Mouse (Mus musculus) urinary bladder, postnatal 14 days (tissue): ENCODE measurements around the gene Cox7b.
A peak's percentile ranks its signal among the peaks of the same experiment; 100 is the strongest.
"Not testable (repeated sequence)": the region's sequence is repeated elsewhere in the genome, so short reads cannot be mapped to it uniquely, and the experiment has no call there.

ENCODE experiments used
- DNase-seq: peaks from one replicate; pipeline ENCODE4 v3.0.0; 2021; ENCODE audit warnings: low spot score

Gene Cox7b

DNA sequence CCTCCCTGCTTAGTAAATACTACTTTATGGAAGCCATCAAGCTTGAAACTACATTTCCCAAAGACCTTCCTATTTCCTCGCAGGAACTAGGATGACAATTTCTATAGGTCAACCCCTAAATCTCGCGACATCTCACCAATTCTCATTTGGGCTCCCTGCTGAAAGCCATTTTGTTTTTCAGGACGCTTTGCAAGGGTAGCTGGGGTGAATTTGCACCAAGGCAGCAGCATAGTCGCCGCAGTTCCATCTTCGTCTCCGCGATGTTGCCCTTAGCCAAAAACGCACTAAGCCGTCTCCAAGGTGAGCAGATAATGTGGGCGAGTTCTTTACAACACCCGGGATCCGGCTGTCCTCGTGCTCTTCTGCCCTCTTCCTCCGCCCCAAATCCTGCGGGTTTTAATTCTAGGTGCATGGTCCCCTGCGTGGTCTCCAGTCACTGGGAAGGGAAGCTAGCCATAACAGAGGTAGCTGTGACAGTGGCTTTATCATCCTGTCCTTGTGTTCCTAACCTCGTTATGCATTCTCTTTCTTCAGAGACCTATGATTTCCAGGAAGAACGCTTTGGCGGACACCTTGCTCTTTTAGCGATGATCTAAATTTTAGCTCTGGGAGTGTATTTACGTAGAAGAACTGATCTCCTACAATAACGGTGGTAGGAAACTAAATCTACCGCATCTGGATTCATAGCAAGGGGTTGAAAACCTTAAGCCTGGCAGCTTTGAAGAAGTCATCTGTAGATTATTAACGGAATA, at the start of gene Cox7b:
Gene Cox7b, plus strand, starts transcription at position 130 of the 752 bp plus-strand sequence.
- peak; percentile 78 for DNase-seq

- DNase-seq = no peak
Observed at GRCm38 (mm10) chrX:106001605-106002004, 13.9 kb upstream of the Cox7b start.

- no peak for DNase-seq
Observed at GRCm38 (mm10) chrX:106010762-106011161, 4.7 kb upstream of the Cox7b start.

DNA sequence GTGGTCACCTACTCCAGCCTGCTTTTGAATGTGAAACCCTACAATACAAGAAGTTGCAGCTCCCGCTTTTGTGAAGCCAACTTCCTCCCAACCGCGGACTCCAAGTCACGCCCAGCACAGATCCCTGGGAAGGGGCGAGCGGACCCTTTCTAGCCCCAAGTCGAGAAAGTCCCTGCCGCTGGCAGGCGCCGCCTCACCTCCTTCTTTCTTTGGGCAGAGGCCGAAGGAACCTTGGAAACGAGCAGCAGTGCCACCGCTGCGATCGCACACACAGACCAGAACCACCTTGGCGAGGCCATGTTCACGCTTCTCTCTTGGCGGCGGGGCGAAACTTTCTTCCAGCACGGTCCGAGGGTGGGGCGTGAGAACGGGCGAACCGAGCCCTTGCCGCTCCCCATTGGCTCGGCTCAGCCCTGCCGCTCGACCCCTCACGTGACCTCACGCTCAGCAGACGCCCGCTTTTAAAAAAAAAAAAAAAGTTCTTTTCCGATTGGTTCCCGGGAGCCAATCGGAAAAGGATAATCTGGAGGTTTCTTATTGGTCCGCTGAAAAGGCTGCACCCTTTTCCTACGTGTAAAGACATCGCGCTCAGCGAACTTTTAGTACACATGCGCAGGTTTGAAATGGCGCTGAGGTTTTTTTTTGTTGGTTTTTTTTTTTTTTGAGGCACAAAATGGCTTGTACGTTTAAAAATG, 3.9 kb upstream of the Cox7b start, which contains the start of gene Magt1:
Gene Magt1, minus strand, starts transcription at position 442 of the 695 bp plus-strand sequence.
- DNase-seq = peak; percentile 86

- no peak for DNase-seq
Observed at GRCm38 (mm10) chrX:106012559-106012958, 2.9 kb upstream of the Cox7b start.

- DNase-seq = peak; percentile 58
Observed at GRCm38 (mm10) chrX:106013217-106013616, 2.3 kb upstream of the Cox7b start.

DNA sequence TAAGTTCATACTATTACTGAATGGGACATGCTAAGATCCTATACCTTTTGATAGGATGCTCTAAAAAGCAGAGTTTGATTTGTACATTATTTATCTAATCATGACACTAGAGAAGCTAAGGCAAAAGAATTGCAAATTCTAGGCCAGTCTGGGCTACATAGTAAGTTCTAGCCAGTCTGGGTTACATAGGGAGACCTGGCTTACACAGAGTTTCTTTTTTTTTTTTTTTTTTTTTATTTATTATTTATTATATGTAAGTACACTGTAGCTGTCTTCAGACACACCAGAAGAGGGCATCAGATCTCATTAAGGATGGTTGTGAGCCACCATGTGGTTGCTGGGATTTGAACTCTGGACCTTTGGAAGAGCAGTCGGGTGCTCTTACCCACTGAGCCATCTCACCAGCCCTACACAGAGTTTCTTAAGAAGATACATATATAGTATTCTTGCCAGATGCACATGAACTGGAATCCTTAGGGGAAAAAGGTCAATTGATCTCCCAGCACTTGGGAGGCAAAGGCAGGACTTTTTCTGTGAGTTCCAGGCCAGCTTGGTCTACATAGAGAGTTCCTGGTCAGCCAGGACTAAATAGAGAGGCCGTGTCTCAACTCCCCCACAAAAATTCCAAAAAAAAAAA, 641 bp upstream of the Cox7b start:
- not testable (repeated sequence) for DNase-seq

DNA sequence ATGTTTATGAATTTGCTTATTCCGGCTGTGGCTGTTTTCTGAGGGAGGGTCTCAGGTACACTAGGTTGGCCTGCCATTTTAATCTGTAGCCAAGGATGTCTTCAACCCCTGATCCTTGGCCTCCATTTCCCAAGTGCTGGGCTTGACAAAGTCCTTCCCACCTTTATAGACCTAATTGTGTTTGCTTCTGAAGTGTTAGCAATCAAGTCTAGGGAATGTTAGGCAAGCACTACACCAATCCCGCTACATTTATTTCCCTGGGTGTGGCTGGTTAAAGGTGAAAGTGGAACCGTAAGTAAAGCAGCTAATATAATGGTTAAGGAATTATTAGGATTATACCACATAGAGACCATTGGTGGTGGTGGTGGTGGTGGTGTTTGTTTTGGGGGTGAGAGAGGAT, 1.6 kb downstream of the Cox7b start:
- DNase-seq = no peak

DNA sequence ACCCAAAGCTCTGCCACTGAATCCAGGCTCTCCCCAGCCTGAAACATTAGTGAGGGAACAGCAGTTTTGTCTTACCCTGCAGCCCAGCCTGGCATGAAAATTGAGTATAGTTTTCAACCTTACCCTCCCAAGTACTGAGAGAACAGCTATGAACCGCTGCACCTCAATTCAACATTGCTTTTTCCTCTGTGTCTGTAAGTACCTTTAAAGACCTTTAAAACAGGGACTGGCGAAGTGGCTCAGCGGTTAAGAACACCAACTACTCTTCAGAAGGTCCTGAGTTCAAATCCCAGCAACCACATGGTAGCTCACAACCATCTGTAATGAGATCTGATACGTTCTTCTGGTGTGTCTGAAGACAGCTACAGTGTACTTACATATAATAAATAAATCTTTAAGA, 2.0 kb downstream of the Cox7b start:
- DNase-seq = no peak

GRCm38 (mm10) chrX:106026418-106027342, 11.2 kb downstream of the Cox7b start, which contains the start of gene Atp7a:
TSS of gene Atp7a (plus strand) at chrX:106027276.
- DNase-seq = peak; percentile 94

DNA sequence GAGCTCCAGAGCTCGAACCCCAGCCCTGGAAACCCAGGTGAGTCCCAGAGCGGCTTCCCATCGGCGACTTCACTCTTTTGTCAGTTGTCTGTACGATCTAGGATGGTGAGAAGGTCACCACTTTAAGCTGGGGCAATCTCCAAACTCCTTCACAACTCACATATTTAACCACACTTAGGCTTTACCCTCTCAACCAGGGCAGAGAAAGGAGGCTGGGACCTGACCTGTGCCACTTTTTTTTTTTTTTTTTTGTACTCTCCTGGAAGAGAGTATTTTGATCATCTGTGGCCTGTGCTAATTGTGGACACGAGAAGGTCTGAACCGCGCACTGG, 11.8 kb downstream of the Cox7b start:
- DNase-seq = no peak

GRCm38 (mm10) chrX:106030176-106030575, 14.7 kb downstream of the Cox7b start:
- DNase-seq = no peak

- no peak for DNase-seq
Observed at GRCm38 (mm10) chrX:106031124-106031523, 15.6 kb downstream of the Cox7b start.

DNA sequence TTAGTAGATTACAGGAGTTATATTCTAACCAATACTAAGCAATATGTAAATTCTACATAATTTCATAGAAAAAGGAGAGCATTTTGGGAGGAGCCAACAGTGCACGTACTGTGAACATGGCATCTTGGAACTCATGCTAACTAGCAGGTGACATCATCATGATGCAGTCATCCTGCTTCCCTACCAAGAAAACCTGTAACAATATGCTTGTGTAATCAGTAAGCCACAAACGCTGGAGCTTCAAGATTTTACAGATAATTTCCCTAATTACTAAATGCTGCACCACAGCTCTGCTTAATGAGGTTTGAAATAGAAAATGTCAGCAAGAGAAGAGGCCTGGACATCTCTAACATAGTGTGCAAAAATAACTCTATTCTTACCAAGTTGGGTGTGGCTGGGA, 20.2 kb downstream of the Cox7b start:
- no peak for DNase-seq

GRCm38 (mm10) chrX:106037185-106037752, 21.8 kb downstream of the Cox7b start:
- no peak for DNase-seq

- peak; percentile 20 for DNase-seq
Observed at GRCm38 (mm10) chrX:106043863-106044617, 28.5 kb downstream of the Cox7b start.

DNA sequence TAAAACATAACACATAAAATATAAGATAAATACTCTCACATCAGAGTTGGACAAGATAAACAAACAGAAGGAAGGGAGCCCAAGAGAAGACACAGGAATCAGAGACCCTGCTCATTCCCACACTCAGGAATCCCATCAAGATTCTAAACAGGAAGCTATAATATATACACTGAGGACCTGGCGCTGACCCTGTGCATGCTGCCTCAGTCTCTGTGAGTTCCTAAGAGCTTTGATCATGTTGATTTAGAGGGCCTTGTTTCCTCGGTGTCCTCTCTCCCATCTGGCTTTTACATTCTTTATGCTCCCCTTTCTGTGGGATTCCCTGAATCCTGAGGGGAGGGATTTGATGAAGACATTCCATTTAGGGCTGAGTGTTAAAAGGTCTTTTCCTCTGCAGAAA, 30.0 kb downstream of the Cox7b start:
- DNase-seq = no peak

GRCm38 (mm10) chrX:106045928-106046327, 30.4 kb downstream of the Cox7b start:
- DNase-seq = no peak

GRCm38 (mm10) chrX:106048191-106048590, 32.7 kb downstream of the Cox7b start:
- DNase-seq = no peak
